Mouse (Mus musculus): ENCODE data around the gene Wnt9b. TPM values are rescaled to one million over a fixed set of nuclear protein-coding genes. Genes with fewer than 3 reads are reported as not detected.

Wnt9b gene
- total RNA-seq, 2 experiments from 2014 or later: not detected

- no peak for ATAC-seq (replicated peaks; ENCODE audit: poor library complexity, severe bottlenecking)
Measured at GRCm38 (mm10) chr11:103733069-103733468, 16.6 kb downstream of the Wnt9b start.

GRCm38 (mm10) chr11:103732306-103732705 lies 17.3 kb downstream of the Wnt9b start:
- ATAC-seq (replicated peaks; ENCODE audit: poor library complexity, severe bottlenecking): no peak

GRCm38 (mm10) chr11:103731594-103731993 lies 18.0 kb downstream of the Wnt9b start:
- no peak for ATAC-seq (replicated peaks; ENCODE audit: poor library complexity, severe bottlenecking)

- ATAC-seq (replicated peaks; ENCODE audit: poor library complexity, severe bottlenecking): no peak
Measured at GRCm38 (mm10) chr11:103729282-103729985, 20.2 kb downstream of the Wnt9b start.

GRCm38 (mm10) chr11:103724331-103724771 lies 25.3 kb downstream of the Wnt9b start:
- ATAC-seq (replicated peaks; ENCODE audit: poor library complexity, severe bottlenecking): no peak

- no peak for ATAC-seq (replicated peaks; ENCODE audit: poor library complexity, severe bottlenecking)
Measured at GRCm38 (mm10) chr11:103722040-103722481, 27.6 kb downstream of the Wnt9b start.

- ATAC-seq (replicated peaks; ENCODE audit: poor library complexity, severe bottlenecking): no peak
Measured at GRCm38 (mm10) chr11:103721468-103722039, 28.1 kb downstream of the Wnt9b start.

- no peak for ATAC-seq (replicated peaks; ENCODE audit: poor library complexity, severe bottlenecking)
Measured at GRCm38 (mm10) chr11:103719436-103719835, 30.2 kb downstream of the Wnt9b start.

GRCm38 (mm10) chr11:103716971-103717370 lies 32.6 kb downstream of the Wnt9b start:
- no peak for ATAC-seq (replicated peaks; ENCODE audit: poor library complexity, severe bottlenecking)

GRCm38 (mm10) chr11:103714074-103714473 lies 35.5 kb downstream of the Wnt9b start:
- no peak for ATAC-seq (replicated peaks; ENCODE audit: poor library complexity, severe bottlenecking)

GRCm38 (mm10) chr11:103711851-103712587 lies 37.6 kb downstream of the Wnt9b start:
- no peak for ATAC-seq (replicated peaks; ENCODE audit: poor library complexity, severe bottlenecking)

GRCm38 (mm10) chr11:103709982-103710381 lies 39.6 kb downstream of the Wnt9b start:
- ATAC-seq (replicated peaks; ENCODE audit: poor library complexity, severe bottlenecking): no peak

- ATAC-seq (replicated peaks; ENCODE audit: poor library complexity, severe bottlenecking): peak; percentile 25
Measured at GRCm38 (mm10) chr11:103707005-103707404, 42.6 kb downstream of the Wnt9b start.

GRCm38 (mm10) chr11:103698226-103698625 lies 51.4 kb downstream of the Wnt9b start:
- ATAC-seq (replicated peaks; ENCODE audit: poor library complexity, severe bottlenecking): no peak

GRCm38 (mm10) chr11:103697565-103698176 lies 52.0 kb downstream of the Wnt9b start, which contains the start of gene Gosr2:
Gosr2 (minus strand) TSS chr11:103697898.
- peak; percentile 88 for ATAC-seq (replicated peaks; ENCODE audit: poor library complexity, severe bottlenecking)

GRCm38 (mm10) chr11:103696851-103697564 lies 52.6 kb downstream of the Wnt9b start:
- peak; percentile 60 for ATAC-seq (replicated peaks; ENCODE audit: poor library complexity, severe bottlenecking)

GRCm38 (mm10) chr11:103693241-103693640 lies 56.4 kb downstream of the Wnt9b start:
- no peak for ATAC-seq (replicated peaks; ENCODE audit: poor library complexity, severe bottlenecking)

GRCm38 (mm10) chr11:103691036-103691435 lies 58.6 kb downstream of the Wnt9b start:
- ATAC-seq (replicated peaks; ENCODE audit: poor library complexity, severe bottlenecking): no peak

GRCm38 (mm10) chr11:103688980-103689378 lies 60.6 kb downstream of the Wnt9b start:
- peak; percentile 13; the same call in 1 of the 2 replicates for ATAC-seq (replicated peaks; ENCODE audit: poor library complexity, severe bottlenecking)

Measured in granulocyte monocyte progenitor cell, adult 5-6 weeks (primary cell).